Mouse (Mus musculus): Measurements from ENCODE around the gene Kcnab1. TPM values are rescaled to one million over a fixed set of nuclear protein-coding genes. Genes with fewer than 3 reads are reported as not detected.

Gene Kcnab1
- polyA plus RNA-seq, 1 experiment from 2014 or later, result 4.5 TPM

GRCm38 (mm10) chr3:65340173-65340951, 231.2 kb downstream of the Kcnab1 start:
- no peaks in the 10 kb centered on the region for H3K4me1 ChIP-seq (replicated peaks; ENCODE audit: control insufficient read depth, insufficient read depth, low read length)
- H3K36me3 ChIP-seq (ENCODE audit: control insufficient read depth, insufficient read depth, low read length), result no peaks in the 10 kb centered on the region
- no peak overlapping the region for H3K4me3 ChIP-seq (ENCODE audit: low read depth, low read length)
- DNase-seq (ENCODE audit: low spot score) (no peak), ATAC-seq (replicated peaks; ENCODE audit: low FRiP score) (no peak)
- H3K9me3 ChIP-seq (ENCODE audit: control insufficient read depth, low read length), result no peaks in the 10 kb centered on the region
- H3K9ac ChIP-seq (ENCODE audit: low read depth, low read length), result no peak overlapping the region
- H3K27ac ChIP-seq (ENCODE audit: low read depth, low read length), result no peak overlapping the region
- 80% methylated on average over 5 of the region's 5 CpGs for WGBS
- no peak overlapping the region for H3K4me2 ChIP-seq
- no peaks in the 10 kb centered on the region for H3K27me3 ChIP-seq (replicated peaks; ENCODE audit: control insufficient read depth, insufficient read depth, low read length)

- ATAC-seq (replicated peaks; ENCODE audit: low FRiP score), result no peak
- Histone ChIP-seq H3K4me1 (replicated peaks; ENCODE audit: control insufficient read depth, insufficient read depth, low read length) (no peaks in the 10 kb centered on the region), H3K36me3 (ENCODE audit: control insufficient read depth, insufficient read depth, low read length) (no peaks in the 10 kb centered on the region), H3K27me3 (replicated peaks; ENCODE audit: control insufficient read depth, insufficient read depth, low read length) (no peaks in the 10 kb centered on the region), H3K9me3 (ENCODE audit: control insufficient read depth, low read length) (no peaks in the 10 kb centered on the region), H3K9ac (ENCODE audit: low read depth, low read length) (no peak overlapping the region), H3K27ac (ENCODE audit: low read depth, low read length) (no peak overlapping the region), H3K4me2 (no peak overlapping the region), H3K4me3 (ENCODE audit: low read depth, low read length) (no peak overlapping the region)
- WGBS, result 84% methylated on average over 1 of the region's 1 CpGs
- DNase-seq (ENCODE audit: low spot score), result no peak
These were observed 237.0 kb downstream of the Kcnab1 start for GRCm38 (mm10) chr3:65346176-65346575.

GRCm38 (mm10) chr3:65352278-65353127, 243.3 kb downstream of the Kcnab1 start:
- Histone ChIP-seq H3K4me3 (ENCODE audit: low read depth, low read length) (no peak overlapping the region), H3K27ac (ENCODE audit: low read depth, low read length) (no peak overlapping the region), H3K36me3 (ENCODE audit: control insufficient read depth, insufficient read depth, low read length) (no peaks in the 10 kb centered on the region), H3K4me1 (replicated peaks; ENCODE audit: control insufficient read depth, insufficient read depth, low read length) (no peaks in the 10 kb centered on the region; the same call in 1 of the 2 replicates), H3K9ac (ENCODE audit: low read depth, low read length) (no peak overlapping the region), H3K9me3 (ENCODE audit: control insufficient read depth, low read length) (no peaks in the 10 kb centered on the region), H3K4me2 (no peak overlapping the region), H3K27me3 (replicated peaks; ENCODE audit: control insufficient read depth, insufficient read depth, low read length) (no peaks in the 10 kb centered on the region)
- WGBS, result 43% methylated on average over 4 of the region's 4 CpGs
- ATAC-seq (replicated peaks; ENCODE audit: low FRiP score) (no peak), DNase-seq (ENCODE audit: low spot score) (no peak)

GRCm38 (mm10) chr3:65353263-65354037, 244.3 kb downstream of the Kcnab1 start:
- Histone ChIP-seq H3K9ac (ENCODE audit: low read depth, low read length) (no peak overlapping the region), H3K4me3 (ENCODE audit: low read depth, low read length) (no peak overlapping the region), H3K4me1 (replicated peaks; ENCODE audit: control insufficient read depth, insufficient read depth, low read length) (no peaks in the 10 kb centered on the region; the same call in 1 of the 2 replicates), H3K36me3 (ENCODE audit: control insufficient read depth, insufficient read depth, low read length) (no peaks in the 10 kb centered on the region), H3K9me3 (ENCODE audit: control insufficient read depth, low read length) (no peaks in the 10 kb centered on the region), H3K27ac (ENCODE audit: low read depth, low read length) (no peak overlapping the region), H3K27me3 (replicated peaks; ENCODE audit: control insufficient read depth, insufficient read depth, low read length) (no peaks in the 10 kb centered on the region), H3K4me2 (no peak overlapping the region)
- ATAC-seq (replicated peaks; ENCODE audit: low FRiP score) (no peak), DNase-seq (ENCODE audit: low spot score) (no peak)
- 68% methylated on average over 10 of the region's 10 CpGs for WGBS

GRCm38 (mm10) chr3:65355479-65355878, 246.3 kb downstream of the Kcnab1 start:
- ATAC-seq (replicated peaks; ENCODE audit: low FRiP score) (no peak), DNase-seq (ENCODE audit: low spot score) (no peak)
- no peak overlapping the region for H3K27ac ChIP-seq (ENCODE audit: low read depth, low read length)
- H3K9ac ChIP-seq (ENCODE audit: low read depth, low read length), result no peak overlapping the region
- H3K9me3 ChIP-seq (ENCODE audit: control insufficient read depth, low read length), result no peaks in the 10 kb centered on the region
- WGBS, result 62% methylated on average over 6 of the region's 6 CpGs
- H3K36me3 ChIP-seq (ENCODE audit: control insufficient read depth, insufficient read depth, low read length), result no peaks in the 10 kb centered on the region
- H3K4me2 ChIP-seq, result no peak overlapping the region
- H3K27me3 ChIP-seq (replicated peaks; ENCODE audit: control insufficient read depth, insufficient read depth, low read length), result no peaks in the 10 kb centered on the region
- no peak overlapping the region for H3K4me3 ChIP-seq (ENCODE audit: low read depth, low read length)
- H3K4me1 ChIP-seq (replicated peaks; ENCODE audit: control insufficient read depth, insufficient read depth, low read length), result no peaks in the 10 kb centered on the region; the same call in 1 of the 2 replicates

GRCm38 (mm10) chr3:65358275-65358674, 249.1 kb downstream of the Kcnab1 start:
- H3K4me3 ChIP-seq (ENCODE audit: low read depth, low read length), result no peak overlapping the region
- no peak overlapping the region for H3K4me2 ChIP-seq
- H3K27me3 ChIP-seq (replicated peaks; ENCODE audit: control insufficient read depth, insufficient read depth, low read length), result no peaks in the 10 kb centered on the region
- 77% methylated on average over 2 of the region's 2 CpGs for WGBS
- no peak overlapping the region for H3K27ac ChIP-seq (ENCODE audit: low read depth, low read length)
- H3K36me3 ChIP-seq (ENCODE audit: control insufficient read depth, insufficient read depth, low read length), result no peaks in the 10 kb centered on the region
- no peaks in the 10 kb centered on the region for H3K9me3 ChIP-seq (ENCODE audit: control insufficient read depth, low read length)
- H3K9ac ChIP-seq (ENCODE audit: low read depth, low read length), result no peak overlapping the region
- H3K4me1 ChIP-seq (replicated peaks; ENCODE audit: control insufficient read depth, insufficient read depth, low read length), result no peaks in the 10 kb centered on the region; the same call in 1 of the 2 replicates
- DNase-seq (ENCODE audit: low spot score) (no peak), ATAC-seq (replicated peaks; ENCODE audit: low FRiP score) (no peak)

GRCm38 (mm10) chr3:65358841-65359240, 249.7 kb downstream of the Kcnab1 start:
- Histone ChIP-seq H3K4me1 (replicated peaks; ENCODE audit: control insufficient read depth, insufficient read depth, low read length) (no peaks in the 10 kb centered on the region; the same call in 1 of the 2 replicates), H3K4me3 (ENCODE audit: low read depth, low read length) (no peak overlapping the region), H3K27ac (ENCODE audit: low read depth, low read length) (no peak overlapping the region), H3K27me3 (replicated peaks; ENCODE audit: control insufficient read depth, insufficient read depth, low read length) (no peaks in the 10 kb centered on the region), H3K36me3 (ENCODE audit: control insufficient read depth, insufficient read depth, low read length) (no peaks in the 10 kb centered on the region), H3K9ac (ENCODE audit: low read depth, low read length) (no peak overlapping the region), H3K9me3 (ENCODE audit: control insufficient read depth, low read length) (no peaks in the 10 kb centered on the region), H3K4me2 (no peak overlapping the region)
- 76% methylated on average over 2 of the region's 2 CpGs for WGBS
- DNase-seq (ENCODE audit: low spot score) (no peak), ATAC-seq (replicated peaks; ENCODE audit: low FRiP score) (no peak)

GRCm38 (mm10) chr3:65360163-65360969, 251.2 kb downstream of the Kcnab1 start:
- Histone ChIP-seq H3K27me3 (replicated peaks; ENCODE audit: control insufficient read depth, insufficient read depth, low read length) (no peaks in the 10 kb centered on the region), H3K4me3 (ENCODE audit: low read depth, low read length) (no peak overlapping the region), H3K9ac (ENCODE audit: low read depth, low read length) (no peak overlapping the region), H3K9me3 (ENCODE audit: control insufficient read depth, low read length) (no peaks in the 10 kb centered on the region), H3K36me3 (ENCODE audit: control insufficient read depth, insufficient read depth, low read length) (no peaks in the 10 kb centered on the region), H3K27ac (ENCODE audit: low read depth, low read length) (no peak overlapping the region; the same call in 1 of the 2 replicates), H3K4me2 (no peak overlapping the region; the same call in 1 of the 2 replicates), H3K4me1 (replicated peaks; ENCODE audit: control insufficient read depth, insufficient read depth, low read length) (no peaks in the 10 kb centered on the region; the same call in 1 of the 2 replicates)
- no peak for DNase-seq (ENCODE audit: low spot score)
- ATAC-seq (replicated peaks; ENCODE audit: low FRiP score), result no peak
- 31% methylated on average over 8 of the region's 8 CpGs for WGBS

All from liver, embryonic 11.5 days (tissue).